Mouse (Mus musculus) layer of hippocampus, adult 18-20 months (tissue): ENCODE measurements around the gene Tbc1d9b. TPM values are rescaled to one million over a fixed set of nuclear protein-coding genes. Genes with fewer than 3 reads are reported as not detected.
"Not testable (repeated sequence)": the region's sequence is repeated elsewhere in the genome, so short reads cannot be mapped to it uniquely, and the experiment has no call there.

ENCODE experiments used
- DNase-seq, 2 experiments: peaks; one replicate each; pipeline ENCODE4 v3.0.0; 2022; ENCODE audit warnings: low spot score in 2 of 2
- long read RNA-seq: library from polyadenylated mRNA; stranded (forward); transcript quantifications from one replicate; pipeline ENCODE4 v2.0.0, GENCODE M21; 2021
- total RNA-seq, 2 experiments: library from RNA; stranded (reverse); gene quantifications; 2 replicates each; pipeline ENCODE4 v1.2.3; 2021

The Tbc1d9b gene
- total RNA-seq = 100 to 1,000 TPM; 113 to 120 TPM
- long read RNA-seq, full-length matches to known transcripts = 301 of 423 reads
- long read RNA-seq, partial matches to known transcripts = 32 of 423 reads
- long read RNA-seq, other reads (novel, unspliced or antisense) = 90 of 423 reads

GRCm38 (mm10) chr11:50130811-50131766 is at the start of gene Tbc1d9b:
Gene Tbc1d9b (plus strand): TSS chr11:50131396.
- peak; percentile 77 to 94 for DNase-seq

- DNase-seq = peak in 1 of 2 experiments; percentile 47
Measured at GRCm38 (mm10) chr11:50086211-50086610, 45.0 kb upstream of the Tbc1d9b start.

- no peak for DNase-seq
Measured at GRCm38 (mm10) chr11:50089840-50090239, 41.4 kb upstream of the Tbc1d9b start.

- DNase-seq = no peak
Measured at GRCm38 (mm10) chr11:50090982-50091675, 40.1 kb upstream of the Tbc1d9b start.

- DNase-seq = no peak
Measured at GRCm38 (mm10) chr11:50091681-50092080, 39.5 kb upstream of the Tbc1d9b start.

DNA sequence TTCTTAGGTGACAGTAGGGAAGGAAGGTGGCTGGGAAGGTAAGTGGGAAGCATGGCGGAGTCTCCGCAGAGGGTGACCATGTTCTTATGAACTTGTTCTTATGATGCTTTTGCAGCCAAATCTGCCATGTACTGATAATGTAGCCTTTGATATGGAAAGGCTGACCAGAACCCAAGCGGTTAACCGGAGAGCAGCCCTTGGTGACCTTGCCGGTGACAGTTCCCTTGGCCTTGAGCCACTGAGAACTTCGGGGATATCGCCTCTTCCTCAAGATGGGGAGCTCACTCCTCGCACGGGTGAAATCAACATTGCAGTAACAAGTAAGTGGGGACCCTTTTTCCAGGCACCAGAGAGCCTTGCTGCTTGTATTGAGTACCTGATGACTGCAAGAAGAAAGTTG is 35.5 kb upstream of the Tbc1d9b start:
- DNase-seq = no peak

GRCm38 (mm10) chr11:50097091-50097490 is 34.1 kb upstream of the Tbc1d9b start:
- DNase-seq = no peak

DNA sequence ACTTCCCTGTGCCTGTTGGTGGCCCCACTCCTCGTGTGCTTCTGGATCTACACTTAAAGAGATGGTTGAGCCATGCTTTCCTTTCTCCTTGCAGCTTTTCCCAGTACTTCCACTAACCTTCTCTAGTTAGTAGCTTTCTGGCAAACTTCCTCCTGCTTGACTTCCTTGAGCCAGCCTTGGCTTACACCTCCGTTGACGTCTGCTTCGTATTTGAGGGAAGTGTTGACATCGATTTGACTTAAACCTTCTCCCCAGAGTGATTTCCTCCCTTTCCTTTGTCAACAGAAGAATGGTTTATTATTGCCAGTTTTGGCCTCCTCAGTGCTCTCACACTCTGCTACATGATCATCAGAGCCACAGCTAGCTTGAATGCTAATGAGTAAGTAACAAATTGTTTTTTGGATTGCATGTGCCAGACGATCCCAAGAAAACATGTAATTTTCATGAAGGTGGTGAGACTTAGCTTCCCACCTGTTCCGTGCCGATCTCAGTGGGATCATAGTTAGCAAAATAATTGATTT is 32.2 kb upstream of the Tbc1d9b start:
- DNase-seq = no peak

DNA sequence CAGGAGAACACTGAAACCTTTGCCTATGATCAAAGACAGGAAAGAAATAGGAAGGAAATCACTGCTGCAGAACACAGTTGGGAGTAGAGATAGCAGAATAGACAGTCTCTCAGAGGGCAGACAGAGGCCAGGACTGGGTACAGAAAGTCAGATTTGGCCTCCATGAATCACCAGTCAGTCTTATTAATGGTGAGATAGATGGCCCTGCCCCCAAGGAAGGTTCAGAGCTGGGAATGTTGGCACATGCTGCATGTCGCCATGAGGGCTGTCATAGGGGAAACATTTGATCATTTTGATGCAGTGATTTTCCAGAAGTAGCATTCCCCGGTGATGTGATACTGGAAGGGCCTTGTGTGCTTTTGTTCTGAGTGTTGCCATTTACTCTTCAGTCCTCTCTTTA is 31.5 kb upstream of the Tbc1d9b start:
- no peak for DNase-seq

GRCm38 (mm10) chr11:50100548-50101307 is 30.5 kb upstream of the Tbc1d9b start:
- DNase-seq = no peak

- DNase-seq = not testable (repeated sequence)
Measured at GRCm38 (mm10) chr11:50101962-50102361, 29.2 kb upstream of the Tbc1d9b start.

- no peak for DNase-seq
Measured at GRCm38 (mm10) chr11:50104016-50104415, 27.2 kb upstream of the Tbc1d9b start.

DNA sequence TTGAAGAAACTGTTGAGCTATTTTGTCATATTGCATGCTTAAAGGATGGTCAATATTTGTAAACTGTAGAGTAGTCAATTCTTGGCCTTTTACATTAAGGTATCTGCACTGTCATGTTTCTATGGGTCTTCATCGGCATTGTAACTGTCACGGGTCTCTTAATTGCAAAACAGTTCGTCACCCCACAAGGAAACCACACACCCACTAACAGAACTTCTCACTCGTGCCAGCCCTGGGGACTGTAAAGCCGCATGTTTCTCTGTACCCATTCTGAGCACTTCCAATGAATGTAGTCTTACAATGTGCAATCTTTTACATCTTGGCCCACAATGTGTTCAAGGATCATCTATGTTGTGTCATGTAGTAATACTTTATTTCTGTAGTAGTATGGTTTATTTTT is 26.0 kb upstream of the Tbc1d9b start:
- DNase-seq = no peak

DNA sequence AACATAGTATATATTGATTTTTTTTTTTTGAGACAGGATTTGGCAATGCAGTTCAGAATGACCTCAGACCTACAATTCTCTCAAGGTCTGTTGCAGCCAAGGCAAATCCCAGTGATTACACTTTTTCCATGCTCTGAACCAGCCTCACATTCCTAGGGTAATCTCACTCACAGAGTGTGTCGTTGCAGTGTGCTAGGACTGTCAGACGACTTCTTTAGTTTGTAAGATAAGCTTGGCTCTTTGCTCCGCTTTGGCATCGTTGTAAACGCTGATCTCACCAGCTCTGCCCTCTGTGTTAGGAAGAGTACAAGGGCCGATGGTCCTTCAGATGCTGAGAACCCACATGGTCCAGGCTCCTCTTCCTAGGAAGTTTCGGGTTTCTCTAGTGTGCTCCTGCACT is 25.2 kb upstream of the Tbc1d9b start:
- no peak for DNase-seq

DNA sequence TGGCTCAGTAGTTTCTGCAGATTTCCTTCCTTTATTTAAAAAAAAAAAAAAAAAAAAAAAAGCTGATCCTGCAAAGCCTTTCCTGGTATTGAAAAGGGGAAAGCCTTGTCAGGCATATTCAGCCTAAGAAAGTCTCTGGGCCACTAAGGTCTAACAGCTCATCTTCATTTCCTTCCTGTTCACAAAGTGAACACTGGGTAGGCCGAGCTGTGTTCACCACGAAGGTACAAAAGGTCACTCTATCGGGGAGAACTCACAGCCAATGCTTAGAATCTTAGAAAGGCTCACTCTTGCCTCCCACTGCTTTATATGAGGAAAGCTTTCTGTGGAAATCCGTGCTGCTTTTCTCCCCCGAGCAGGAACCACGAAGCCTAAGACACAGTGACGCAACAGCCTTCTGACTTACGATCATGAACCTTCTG is 22.4 kb upstream of the Tbc1d9b start:
- DNase-seq = no peak

DNA sequence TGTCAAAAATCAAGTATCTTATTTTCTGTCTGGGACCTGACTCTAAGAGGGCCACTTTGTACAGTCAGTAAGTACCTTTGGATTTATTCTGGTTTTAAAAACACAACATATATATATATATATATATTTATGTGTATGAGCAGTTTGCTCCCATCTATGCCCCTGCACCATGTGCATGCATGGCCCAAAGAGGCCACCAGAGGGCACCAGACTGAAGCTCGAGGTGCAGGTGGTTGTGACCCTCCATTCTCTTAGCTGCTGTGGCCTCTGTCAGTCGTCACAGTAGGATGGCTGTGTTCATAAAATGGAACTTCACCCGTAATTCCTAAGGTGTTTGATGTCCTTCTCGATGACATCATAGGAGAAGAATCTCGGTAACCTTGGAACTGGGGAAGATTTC is 16.9 kb upstream of the Tbc1d9b start:
- DNase-seq = peak in 1 of 2 experiments; percentile 54

DNA sequence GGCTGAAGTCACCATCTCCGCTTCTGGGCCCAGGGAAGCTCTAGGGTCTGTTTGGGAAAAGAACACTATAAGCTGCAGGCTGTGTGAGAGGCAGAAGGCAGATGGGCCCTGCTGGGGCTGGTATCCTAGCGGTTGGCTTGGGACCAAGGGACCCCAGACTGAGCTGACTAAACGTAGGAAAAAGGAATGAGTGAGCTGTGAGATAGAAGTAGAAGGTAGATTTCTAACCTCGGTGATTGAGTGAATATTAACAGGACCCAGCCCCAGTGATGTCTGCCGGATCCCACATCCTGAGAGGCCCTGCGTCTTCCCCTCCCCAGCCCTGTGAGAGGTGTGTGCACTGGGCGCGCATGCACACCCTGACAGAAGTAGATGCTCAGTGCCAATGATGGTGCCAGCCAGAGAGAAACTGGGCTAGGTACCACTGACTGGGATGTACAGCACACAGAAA is 8.5 kb upstream of the Tbc1d9b start:
- no peak for DNase-seq

- DNase-seq = no peak
Measured at GRCm38 (mm10) chr11:50127781-50128180, 3.4 kb upstream of the Tbc1d9b start.

DNA sequence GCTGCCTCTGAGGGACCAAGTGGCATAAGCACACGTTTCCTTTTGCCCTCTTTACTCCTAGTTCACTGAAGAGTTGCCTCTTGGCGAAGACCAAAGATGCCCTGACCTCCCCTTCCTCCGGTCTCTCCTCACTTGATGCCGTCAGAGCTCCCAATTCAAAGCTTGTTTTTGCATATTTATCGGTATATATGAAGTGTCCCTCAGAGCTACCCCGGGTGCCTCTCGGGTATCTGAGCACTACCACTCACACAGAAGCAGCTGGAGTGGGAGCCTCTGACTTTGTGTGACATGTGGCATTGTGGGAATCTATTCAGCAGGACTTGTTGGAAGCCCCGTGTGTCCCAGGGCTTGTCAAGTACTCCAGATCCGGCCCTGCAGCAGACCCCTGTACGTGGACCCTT is 605 bp downstream of the Tbc1d9b start:
- DNase-seq = no peak

DNA sequence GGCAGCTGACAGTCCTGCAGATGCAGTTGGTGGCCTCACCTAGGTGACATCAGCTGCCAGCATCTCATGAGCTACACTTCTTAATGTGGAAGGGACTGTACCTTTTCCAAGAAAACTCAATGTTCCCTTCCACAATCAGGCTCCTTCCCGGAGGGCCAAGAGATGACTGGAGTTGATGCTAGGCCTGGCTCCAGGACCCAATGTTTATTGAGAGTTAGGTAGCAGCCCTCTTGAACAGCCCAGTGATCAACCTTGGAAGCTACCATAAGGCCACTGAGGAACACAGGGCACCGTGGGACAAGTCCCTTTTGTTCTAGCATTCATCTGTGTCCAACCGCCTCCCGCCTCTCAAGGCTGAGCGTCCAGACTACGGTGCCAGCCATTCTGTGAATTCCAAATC is 1.1 kb downstream of the Tbc1d9b start:
- DNase-seq = no peak
